Mouse (Mus musculus) liver, adult 2 months (tissue): ENCODE measurements around the gene Sp3.

Experiments
- CTCF ChIP-seq: fragments of 200-500 bp; IDR thresholded peaks from 2 replicates; pipeline ENCODE4 v1.5.1; 2011; ENCODE audit warnings: low read depth, low read length, control low read depth
- POLR2A ChIP-seq: fragments of 200-500 bp; IDR thresholded peaks from 2 replicates; pipeline ENCODE4 v1.6.1; 2011; ENCODE audit warnings: low read length, control low read depth; ENCODE audit not compliant: insufficient read depth; ENCODE audit errors: extremely low read depth

DNA sequence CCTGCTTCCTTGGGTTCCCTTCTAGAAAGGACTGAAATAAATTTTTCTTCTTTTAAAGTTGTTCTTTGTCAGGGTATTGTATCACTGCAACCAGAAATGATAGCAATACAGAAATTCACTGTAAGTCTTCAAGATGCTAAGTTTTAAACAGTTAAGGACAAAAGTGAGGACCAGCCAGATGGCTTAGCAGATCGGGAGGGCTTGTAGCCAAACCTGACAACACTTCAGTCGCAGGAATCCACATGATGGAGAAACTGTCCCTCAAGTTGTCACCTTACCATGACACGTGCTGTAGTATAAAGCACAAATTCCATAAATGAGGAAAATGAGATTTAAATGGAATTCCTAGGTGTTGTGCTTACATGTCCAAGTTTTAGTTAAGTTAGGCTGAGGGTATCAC, 3.0 kb upstream of the Sp3 start:
- TF ChIP-seq CTCF (no peak), POLR2A (no peak)
